Mouse (Mus musculus) midbrain, embryonic 12.5 days (tissue): ENCODE measurements around the gene Inpp5f. TPM values are rescaled to one million over a fixed set of nuclear protein-coding genes. Genes with fewer than 3 reads are reported as not detected.

ENCODE experiments used
- ATAC-seq: fragments of 200-750 bp; cut with Nextera tagmentation; 2 replicates; pipeline ENCODE4 v1.8.0; 2017; ENCODE audit warnings: low read depth, moderate TSS enrichment, moderate library complexity; ENCODE audit not compliant: low FRiP score
- H3K27ac ChIP-seq: fragments of 300-500 bp; sonication (generic); replicated peaks from 2 replicates; pipeline ENCODE4 v1.5.1; 2016; ENCODE audit warnings: mild to moderate bottlenecking
- H3K27me3 ChIP-seq: fragments of 300-500 bp; sonication (generic); 2 replicates; pipeline ENCODE4 v1.6.1; 2016; ENCODE audit warnings: mild to moderate bottlenecking
- H3K36me3 ChIP-seq: fragments of 300-500 bp; sonication (generic); 2 replicates; pipeline ENCODE4 v1.6.1; 2016
- H3K4me1 ChIP-seq: fragments of 300-500 bp; sonication (generic); 2 replicates; pipeline ENCODE4 v1.6.1; 2016
- H3K4me2 ChIP-seq: fragments of 300-500 bp; sonication (generic); replicated peaks from 2 replicates; pipeline ENCODE4 v1.6.1; 2016; ENCODE audit warnings: mild to moderate bottlenecking, moderate library complexity
- H3K4me3 ChIP-seq: fragments of 300-500 bp; sonication (generic); 2 replicates; pipeline ENCODE4 v1.5.1; 2016; ENCODE audit warnings: mild to moderate bottlenecking
- H3K9ac ChIP-seq: fragments of 300-500 bp; sonication (generic); replicated peaks from 2 replicates; pipeline ENCODE4 v1.6.1; 2016; ENCODE audit warnings: mild to moderate bottlenecking, moderate library complexity
- H3K9me3 ChIP-seq: fragments of 300-500 bp; sonication (generic); 2 replicates; pipeline ENCODE4 v1.6.1; 2016; ENCODE audit warnings: mild to moderate bottlenecking
- WGBS: fragments of 180-500 bp; shearing (Covaris S2); methylation state at CpG from one replicate; pipeline ENCODE4 v1.1.7; 2016; 5-methylcytosine and 5-hydroxymethylcytosine counted together
- polyA plus RNA-seq: library from polyadenylated mRNA; unstranded; fragments of >200 nt; fragmentation: Nextera tagmentation; extraction: Ambion mirVana; gene quantifications from 2 replicates; pipeline ENCODE4 v1.2.1, GENCODE M21; 2016

Inpp5f gene
- polyA plus RNA-seq, 1 experiment from 2014 or later: 143 TPM

- peaks cover 18% of the 10 kb centered on the region for H3K4me1 ChIP-seq
- H3K9me3 ChIP-seq: no peaks in the 10 kb centered on the region
- no peak overlapping the region for H3K27ac ChIP-seq
- H3K4me3 ChIP-seq: no peak overlapping the region
- WGBS: 79% methylated on average over 10 of the region's 10 CpGs
- no peak overlapping the region for H3K9ac ChIP-seq
- no peaks in the 10 kb centered on the region for H3K27me3 ChIP-seq
- H3K36me3 ChIP-seq: no peaks in the 10 kb centered on the region
- H3K4me2 ChIP-seq: no peak overlapping the region
- no peak for ATAC-seq
Observed at GRCm38 (mm10) chr7:128578199-128578945, 32.8 kb upstream of the Inpp5f start.

GRCm38 (mm10) chr7:128579381-128579780 is 31.7 kb upstream of the Inpp5f start:
- Histone ChIP-seq H3K9ac (no peak overlapping the region), H3K27ac (no peak overlapping the region), H3K36me3 (no peaks in the 10 kb centered on the region), H3K9me3 (no peaks in the 10 kb centered on the region), H3K4me3 (no peak overlapping the region), H3K27me3 (no peaks in the 10 kb centered on the region), H3K4me2 (no peak overlapping the region), H3K4me1 (peaks cover 14% of the 10 kb centered on the region)
- WGBS: 81% methylated on average over 2 of the region's 2 CpGs
- ATAC-seq: no peak

GRCm38 (mm10) chr7:128580318-128580717 is 30.8 kb upstream of the Inpp5f start:
- Histone ChIP-seq H3K27me3 (no peaks in the 10 kb centered on the region), H3K4me1 (peaks cover 14% of the 10 kb centered on the region), H3K27ac (no peak overlapping the region), H3K4me2 (no peak overlapping the region), H3K9ac (no peak overlapping the region), H3K4me3 (no peak overlapping the region), H3K9me3 (no peaks in the 10 kb centered on the region), H3K36me3 (no peaks in the 10 kb centered on the region)
- ATAC-seq: no peak
- WGBS: 89% methylated on average over 6 of the region's 6 CpGs

GRCm38 (mm10) chr7:128581864-128582484 is 29.2 kb upstream of the Inpp5f start:
- Histone ChIP-seq H3K27ac (peak overlapping the region; percentile 35; the same call in 1 of the 2 replicates), H3K9me3 (no peaks in the 10 kb centered on the region), H3K4me1 (peaks cover 14% of the 10 kb centered on the region), H3K4me3 (no peak overlapping the region), H3K27me3 (no peaks in the 10 kb centered on the region), H3K9ac (no peak overlapping the region), H3K4me2 (no peak overlapping the region), H3K36me3 (no peaks in the 10 kb centered on the region)
- no peak for ATAC-seq
- WGBS: 86% methylated on average over 14 of the region's 15 CpGs

DNA sequence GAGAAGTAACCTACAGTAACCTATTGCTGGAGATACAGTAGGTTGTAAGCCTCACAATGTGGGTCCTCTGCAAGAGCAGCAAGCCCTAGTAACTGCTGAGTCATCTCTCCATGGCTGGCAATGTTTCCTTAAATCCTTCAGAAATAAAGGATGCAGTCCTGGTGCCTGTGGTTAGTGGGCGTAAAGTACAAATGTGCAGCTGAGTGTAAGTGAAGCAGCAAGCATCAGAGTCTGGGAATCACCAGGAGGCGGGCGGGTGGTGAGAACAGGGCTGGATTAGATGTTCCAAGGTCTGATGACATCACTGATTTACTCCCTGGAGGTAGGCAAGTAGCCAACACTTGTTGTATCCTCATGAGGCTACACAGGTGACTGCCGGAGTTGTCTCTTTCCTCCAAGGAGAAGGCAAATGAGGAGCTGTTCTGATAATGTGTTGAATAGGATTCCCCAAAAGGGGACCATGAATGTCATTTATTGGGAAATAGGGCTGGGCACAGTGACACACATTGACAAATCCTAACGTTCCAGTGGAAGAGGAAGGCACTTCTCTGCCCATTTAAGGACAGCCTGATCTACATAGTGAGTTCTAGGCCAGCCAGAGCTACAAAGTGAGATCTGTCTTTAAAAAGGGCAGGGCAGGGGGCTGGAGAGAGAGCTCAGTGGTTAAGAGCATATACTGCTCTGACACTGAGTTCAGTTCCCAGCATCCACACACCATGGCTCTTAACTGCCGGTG is 27.7 kb upstream of the Inpp5f start:
- H3K9ac ChIP-seq: no peak overlapping the region
- no peak for ATAC-seq
- H3K36me3 ChIP-seq: no peaks in the 10 kb centered on the region
- no peaks in the 10 kb centered on the region for H3K27me3 ChIP-seq
- H3K4me1 ChIP-seq: peaks cover 14% of the 10 kb centered on the region
- no peak overlapping the region for H3K4me2 ChIP-seq
- no peaks in the 10 kb centered on the region for H3K9me3 ChIP-seq
- no peak overlapping the region for H3K4me3 ChIP-seq
- no peak overlapping the region for H3K27ac ChIP-seq
- WGBS: 80% methylated on average over 6 of the region's 6 CpGs

GRCm38 (mm10) chr7:128587334-128587933 is 23.7 kb upstream of the Inpp5f start:
- Histone ChIP-seq H3K36me3 (no peaks in the 10 kb centered on the region), H3K4me3 (no peak overlapping the region), H3K27me3 (no peaks in the 10 kb centered on the region), H3K4me1 (peaks cover 15% of the 10 kb centered on the region), H3K9ac (no peak overlapping the region; the same call in 1 of the 2 replicates), H3K4me2 (no peak overlapping the region), H3K27ac (no peak overlapping the region), H3K9me3 (no peaks in the 10 kb centered on the region)
- ATAC-seq: no peak
- WGBS: 68% methylated on average over 4 of the region's 4 CpGs

DNA sequence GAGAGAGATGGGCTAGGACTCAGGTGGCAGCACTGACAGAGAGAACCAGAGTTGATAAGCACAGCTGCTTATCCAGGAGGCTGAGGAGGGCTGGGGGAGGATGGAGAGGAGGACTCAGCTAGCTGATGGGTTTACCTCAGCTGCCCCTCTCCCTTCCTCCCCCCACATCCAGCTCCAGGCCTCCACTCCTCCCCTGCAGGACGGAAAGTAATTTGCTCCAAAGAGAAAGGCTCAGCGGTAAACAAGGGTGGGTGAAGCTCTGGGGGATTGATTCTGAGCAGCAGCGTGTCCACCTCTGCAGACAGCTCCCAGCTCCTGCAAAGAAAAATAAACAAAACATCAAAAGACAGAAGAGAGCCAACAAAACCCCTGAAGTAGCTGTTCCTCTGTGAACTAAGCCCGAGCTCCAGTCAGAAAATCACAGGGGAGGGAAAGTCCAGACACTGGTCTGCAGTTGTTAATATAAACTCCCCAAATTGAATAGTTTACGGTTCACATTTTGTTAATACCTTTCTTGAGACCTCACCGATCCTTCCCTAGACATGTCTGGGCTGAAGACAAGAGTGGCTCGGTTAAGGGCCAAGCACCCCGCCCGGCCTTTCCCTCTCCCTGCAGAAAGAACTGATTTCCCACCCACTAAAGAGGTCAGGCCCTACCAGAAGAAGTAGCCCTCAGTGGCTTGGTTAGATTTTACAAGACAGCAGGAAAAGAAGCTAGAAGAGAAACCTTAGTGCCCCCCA is 19.6 kb upstream of the Inpp5f start:
- Histone ChIP-seq H3K9ac (no peak overlapping the region), H3K4me2 (peak overlapping the region; percentile 4; the same call in 1 of the 2 replicates), H3K27me3 (no peaks in the 10 kb centered on the region)

DNA sequence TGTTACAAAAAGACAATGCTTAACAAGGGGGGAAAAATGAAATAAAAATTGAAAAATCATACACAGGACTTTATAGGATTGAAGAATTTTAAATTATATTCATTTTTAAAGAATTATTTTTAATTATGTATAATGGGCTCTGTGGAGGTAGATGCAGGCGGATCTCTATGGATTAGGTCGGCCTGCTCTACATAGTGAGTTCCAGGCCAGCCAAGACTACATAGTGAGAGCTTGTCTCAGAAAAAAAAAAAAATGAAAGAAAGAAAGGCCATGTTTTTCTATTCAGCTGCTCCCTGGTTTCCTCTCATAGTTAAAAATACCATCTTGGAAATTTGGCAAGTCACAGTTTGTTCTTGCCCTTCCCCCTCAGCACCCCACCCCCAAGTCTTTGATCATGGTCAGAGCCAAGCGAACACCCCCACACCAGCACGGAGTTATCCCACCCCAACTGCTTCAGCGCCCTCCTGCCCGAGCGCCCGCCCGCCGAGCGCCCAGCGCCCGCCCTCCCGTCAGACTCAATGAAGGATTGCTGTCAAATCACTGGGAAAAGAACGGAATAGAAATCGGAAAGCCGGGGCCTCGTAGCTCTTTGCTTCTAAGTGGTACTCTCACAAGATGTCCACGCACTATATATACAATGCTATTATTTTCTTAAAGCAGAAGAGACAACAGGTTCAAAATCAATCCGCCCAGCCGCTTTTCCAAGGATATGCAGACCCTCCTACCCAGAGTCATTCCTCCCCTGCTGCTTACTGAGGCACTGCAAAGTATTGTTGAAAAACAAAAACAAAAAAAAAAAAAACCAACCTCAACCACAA is 18.8 kb upstream of the Inpp5f start:
- Histone ChIP-seq H3K27ac (peak overlapping the region; percentile 88), H3K4me2 (peak overlapping the region; percentile 51), H3K9me3 (peaks cover 6% of the 10 kb centered on the region; the same call in 1 of the 2 replicates), H3K4me3 (peak overlapping the region; percentile 21; the same call in 1 of the 2 replicates), H3K4me1 (peaks cover 23% of the 10 kb centered on the region), H3K27me3 (no peaks in the 10 kb centered on the region), H3K9ac (peak overlapping the region; percentile 41; the same call in 1 of the 2 replicates), H3K36me3 (no peaks in the 10 kb centered on the region)
- WGBS: 4% methylated on average over 21 of the region's 21 CpGs
- ATAC-seq: 0 out of 2 replicates have a peak, but pooled peaks have one; percentile 63

More for the DNA sequence above, 19.6 kb upstream of the Inpp5f start:
- Histone ChIP-seq H3K36me3 (no peaks in the 10 kb centered on the region), H3K4me1 (peaks cover 23% of the 10 kb centered on the region), H3K4me3 (no peak overlapping the region), H3K27ac (peak overlapping the region; percentile 88), H3K9me3 (0 out of 2 replicates have a peak, but pooled peaks cover under 1% of the 10 kb centered on the region)
- ATAC-seq: peak; percentile 76
- WGBS: 2% methylated on average over 9 of the region's 9 CpGs

DNA sequence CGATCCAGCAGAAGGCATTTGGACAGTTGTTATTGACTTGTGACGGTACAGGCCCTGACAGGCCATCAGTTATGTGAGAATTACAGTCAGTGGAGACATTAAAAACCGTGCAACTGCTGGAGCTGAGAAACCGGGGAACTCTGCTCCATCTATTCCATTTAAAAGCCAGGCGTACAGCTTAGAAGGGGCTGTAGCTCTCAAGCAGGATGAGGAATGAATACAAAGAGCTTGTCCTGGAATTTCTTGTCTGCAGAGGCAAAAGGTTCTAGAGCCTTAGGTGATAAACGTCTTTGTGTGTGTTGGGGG is 18.2 kb upstream of the Inpp5f start:
- 2% methylated on average over 6 of the region's 6 CpGs for WGBS
- H3K36me3 ChIP-seq: no peaks in the 10 kb centered on the region

DNA sequence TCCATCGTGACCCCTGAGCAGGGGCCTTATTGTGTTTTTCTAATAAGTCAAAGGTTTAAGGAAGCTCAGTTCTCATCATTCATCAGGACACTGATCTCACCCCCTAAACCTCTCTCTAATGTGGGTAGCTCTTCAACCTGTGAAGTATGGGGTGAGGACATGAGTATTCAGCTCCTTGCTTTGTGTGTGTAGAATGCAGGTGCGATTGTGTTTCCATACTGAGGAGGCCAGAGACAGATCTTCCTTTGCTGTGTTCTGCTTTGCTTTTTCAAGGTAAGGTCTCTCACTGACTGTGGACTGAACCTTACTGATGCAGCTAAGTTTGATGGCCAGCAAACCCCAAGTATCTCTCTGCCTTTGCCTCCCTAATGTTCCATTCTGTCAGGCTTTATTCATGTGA is 14.9 kb upstream of the Inpp5f start:
- peaks cover 19% of the 10 kb centered on the region for H3K4me1 ChIP-seq
- 98% methylated on average over 2 of the region's 2 CpGs for WGBS
- no peak overlapping the region for H3K9ac ChIP-seq
- H3K27ac ChIP-seq: no peak overlapping the region
- no peak for ATAC-seq
- no peak overlapping the region for H3K4me2 ChIP-seq
- H3K36me3 ChIP-seq: no peaks in the 10 kb centered on the region
- H3K27me3 ChIP-seq: no peaks in the 10 kb centered on the region
- H3K9me3 ChIP-seq: peaks cover 6% of the 10 kb centered on the region; the same call in 1 of the 2 replicates
- no peak overlapping the region for H3K4me3 ChIP-seq

More for the DNA sequence above, 18.2 kb upstream of the Inpp5f start:
- ATAC-seq: peak; percentile 16; the same call in 1 of the 2 replicates
- H3K27ac ChIP-seq: peak overlapping the region; percentile 88
- H3K4me3 ChIP-seq: peak overlapping the region; percentile 21; the same call in 1 of the 2 replicates
- H3K27me3 ChIP-seq: no peaks in the 10 kb centered on the region
- peaks cover 23% of the 10 kb centered on the region for H3K4me1 ChIP-seq
- H3K4me2 ChIP-seq: peak overlapping the region; percentile 51
- H3K9me3 ChIP-seq: peaks cover 6% of the 10 kb centered on the region; the same call in 1 of the 2 replicates
- H3K9ac ChIP-seq: no peak overlapping the region
